Mouse (Mus musculus) testis, adult 2 months (tissue): ENCODE measurements around the gene Ankrd53. TPM values are rescaled to one million over a fixed set of nuclear protein-coding genes. Genes with fewer than 3 reads are reported as not detected.

Experiments used
- H3K27ac ChIP-seq: fragments of 200-500 bp; 2 replicates; pipeline ENCODE4 v1.5.1; 2012; ENCODE audit warnings: low read depth, low read length; ENCODE audit not compliant: control insufficient read depth, insufficient read depth
- H3K27me3 ChIP-seq: fragments of 200-500 bp; 2 replicates; pipeline ENCODE4 v1.6.1; 2012; ENCODE audit warnings: mild to moderate bottlenecking, low read length, moderate library complexity; ENCODE audit not compliant: control insufficient read depth, insufficient read depth
- H3K36me3 ChIP-seq: fragments of 200-500 bp; 2 replicates; pipeline ENCODE4 v1.6.1; 2012; ENCODE audit warnings: mild to moderate bottlenecking, low read length; ENCODE audit not compliant: control insufficient read depth, insufficient read depth
- H3K4me1 ChIP-seq: fragments of 200-500 bp; 2 replicates; pipeline ENCODE4 v1.6.1; 2012; ENCODE audit warnings: low read length; ENCODE audit not compliant: control insufficient read depth, insufficient read depth
- H3K4me3 ChIP-seq: fragments of 200-500 bp; 2 replicates; pipeline ENCODE4 v1.5.1; 2012; ENCODE audit warnings: low read depth, mild to moderate bottlenecking, low read length, moderate library complexity, mixed read lengths; ENCODE audit not compliant: control insufficient read depth
- CTCF ChIP-seq: fragments of 200-500 bp; IDR thresholded peaks from 2 replicates; pipeline ENCODE4 v1.5.1; 2012; ENCODE audit warnings: low read depth, mild to moderate bottlenecking, inconsistent platforms, low read length, moderate library complexity; ENCODE audit not compliant: control insufficient read depth, insufficient read depth, insufficient replicate concordance
- POLR2A ChIP-seq: fragments of 200-500 bp; IDR thresholded peaks from 2 replicates; pipeline ENCODE4 v1.6.1; 2012; ENCODE audit warnings: low read depth, mild to moderate bottlenecking, inconsistent platforms, low read length, moderate library complexity; ENCODE audit not compliant: control insufficient read depth
- polyA plus RNA-seq: library from polyadenylated mRNA; depleted of rRNA; stranded (reverse); fragments of >200 nt; gene quantifications from 2 replicates; pipeline ENCODE4 v1.2.3, GENCODE M21; 2012; rRNA removed

The Ankrd53 gene
- polyA plus RNA-seq, 1 experiment: 90.8 TPM

GRCm38 (mm10) chr6:83802846-83803245 is 40.4 kb downstream of the Ankrd53 start:
- no peaks in the 10 kb centered on the region for H3K4me1 ChIP-seq
- TF ChIP-seq POLR2A: no peak
- TF ChIP-seq CTCF: no peak
- no peak overlapping the region for H3K4me3 ChIP-seq
- no peaks in the 10 kb centered on the region for H3K27me3 ChIP-seq
- no peak overlapping the region for H3K27ac ChIP-seq
- 0 out of 2 replicates have a peak, but pooled peaks cover 1% of the 10 kb centered on the region for H3K36me3 ChIP-seq

GRCm38 (mm10) chr6:83815801-83816200 is 53.4 kb downstream of the Ankrd53 start:
- TF ChIP-seq POLR2A: no peak
- Histone ChIP-seq H3K27ac (no peak overlapping the region), H3K4me3 (no peak overlapping the region), H3K4me1 (no peaks in the 10 kb centered on the region), H3K27me3 (no peaks in the 10 kb centered on the region), H3K36me3 (no peaks in the 10 kb centered on the region)

Other genes starting within 250 kb of the Ankrd53 start
- gene Actg2, start 226.4 kb upstream of the Ankrd53 start, polyA plus RNA-seq: 470 and 505 TPM in 2 replicates
- gene Stambp, start 189.9 kb upstream of the Ankrd53 start, polyA plus RNA-seq: 42.6 and 44.6 TPM in 2 replicates
- 0.14 TPM in 1 of 2 replicates, not detected in the other for gene Clec4f, start 106.5 kb upstream of the Ankrd53 start, polyA plus RNA-seq
- gene Cd207, start 84.8 kb upstream of the Ankrd53 start, polyA plus RNA-seq: not detected in 2 replicates
- gene Vax2, start 51.4 kb upstream of the Ankrd53 start, polyA plus RNA-seq: 2.1 TPM in 2 replicates
- gene Atp6v1b1, start 19.7 kb upstream of the Ankrd53 start, polyA plus RNA-seq: 12.4 and 17.2 TPM in 2 replicates
- gene Tex261, start 13.2 kb downstream of the Ankrd53 start, polyA plus RNA-seq: 95.3 and 97.0 TPM in 2 replicates
- gene Nagk, start 32.3 kb downstream of the Ankrd53 start, polyA plus RNA-seq: 56.2 and 57.9 TPM in 2 replicates
- 54.0 and 54.4 TPM in 2 replicates for gene Paip2b, start 69.1 kb downstream of the Ankrd53 start, polyA plus RNA-seq
- 10.3 and 12.6 TPM in 2 replicates for gene Zfp638, start 104.5 kb downstream of the Ankrd53 start, polyA plus RNA-seq
- gene Dysf, start 245.9 kb downstream of the Ankrd53 start, polyA plus RNA-seq: 1.7 and 2.1 TPM in 2 replicates